Mouse (Mus musculus) myocyte (in vitro differentiated cells): ENCODE measurements around the gene Entpd1. TPM values are rescaled to one million over a fixed set of nuclear protein-coding genes. Genes with fewer than 3 reads are reported as not detected.

Source experiments
- H3K27me3 ChIP-seq: one replicate; pipeline ENCODE4 v1.6.1; 2011; ENCODE audit not compliant: control insufficient read depth, insufficient read depth, insufficient read length
- H3K36me3 ChIP-seq: one replicate; pipeline ENCODE4 v1.6.1; 2011; ENCODE audit not compliant: control insufficient read depth, insufficient read depth
- H3K4me2 ChIP-seq: one replicate; pipeline ENCODE4 v1.6.1; 2011; ENCODE audit warnings: low read depth, control low read depth
- H3K4me3 ChIP-seq: one replicate; pipeline ENCODE4 v1.5.1; 2011; ENCODE audit warnings: mild to moderate bottlenecking, control low read depth, moderate library complexity
- H3K79me2 ChIP-seq: one replicate; pipeline ENCODE4 v1.6.1; 2011; ENCODE audit not compliant: control insufficient read depth, insufficient read depth
- H3ac ChIP-seq: one replicate; pipeline ENCODE4 v1.6.1; 2011; ENCODE audit not compliant: control insufficient read depth, insufficient read length
- CEBPB ChIP-seq: IDR thresholded peaks from 2 replicates; pipeline ENCODE4 v1.6.1; 2011; ENCODE audit warnings: mild to moderate bottlenecking, moderate library complexity; ENCODE audit not compliant: poor library complexity, insufficient read depth, severe bottlenecking
- E2F4 ChIP-seq: IDR thresholded peaks from one replicate; pipeline ENCODE4 v1.6.1; 2011; ENCODE audit warnings: mild to moderate bottlenecking, control low read depth, moderate library complexity; ENCODE audit not compliant: insufficient read depth
- MAX ChIP-seq: IDR thresholded peaks from one replicate; pipeline ENCODE4 v1.6.1; 2011; ENCODE audit warnings: low read depth, mild to moderate bottlenecking, control low read depth
- MYOD1 ChIP-seq, 3 experiments: IDR thresholded peaks; one replicate each; pipeline ENCODE4 v1.6.1; 2011; ENCODE audit warnings: control low read depth in 2 of 3, low read depth in 2 of 3, mild to moderate bottlenecking in 2 of 3, moderate library complexity in 1 of 3; ENCODE audit not compliant: insufficient read length in 2 of 3, control insufficient read depth in 1 of 3
- MYOG ChIP-seq, 3 experiments: IDR thresholded peaks; one replicate each; pipeline ENCODE4 v1.6.1; 2011; ENCODE audit warnings: control low read depth in 2 of 3, low read depth in 2 of 3, mild to moderate bottlenecking in 2 of 3; ENCODE audit not compliant: insufficient read length in 2 of 3, control insufficient read depth in 1 of 3, insufficient read depth in 1 of 3
- POLR2A ChIP-seq: IDR thresholded peaks from one replicate; pipeline ENCODE4 v1.6.1; 2011; ENCODE audit warnings: low read depth, mild to moderate bottlenecking, control low read depth, moderate library complexity; ENCODE audit not compliant: insufficient read length
- POLR2AphosphoS2 ChIP-seq: IDR thresholded peaks from one replicate; pipeline ENCODE4 v1.6.1; 2011; ENCODE audit warnings: low read depth, control low read depth; ENCODE audit not compliant: insufficient read length
- REST ChIP-seq: IDR thresholded peaks from one replicate; pipeline ENCODE4 v1.6.1; 2011; ENCODE audit warnings: mild to moderate bottlenecking, control low read depth, moderate library complexity; ENCODE audit not compliant: insufficient read depth, insufficient read length
- SRF ChIP-seq: IDR thresholded peaks from one replicate; pipeline ENCODE4 v1.6.1; 2011; ENCODE audit warnings: low read depth; ENCODE audit not compliant: control insufficient read depth, insufficient read length
- TCF12 ChIP-seq: IDR thresholded peaks from one replicate; pipeline ENCODE4 v1.6.1; 2011; ENCODE audit warnings: mild to moderate bottlenecking, control low read depth; ENCODE audit not compliant: poor library complexity, insufficient read depth, severe bottlenecking
- TCF3 ChIP-seq: IDR thresholded peaks from one replicate; pipeline ENCODE4 v1.6.1; 2011; ENCODE audit warnings: low read depth, control low read depth; ENCODE audit not compliant: insufficient read length
- USF1 ChIP-seq: IDR thresholded peaks from one replicate; pipeline ENCODE4 v1.6.1; 2011; ENCODE audit warnings: low read depth, mild to moderate bottlenecking, control low read depth, moderate library complexity
- polyA plus RNA-seq: library from polyadenylated mRNA; unstranded; fragments of >200 nt; fragmentation: generic; extraction: Trizol; gene quantifications from one replicate; pipeline ENCODE4 v1.2.1, GENCODE M21; 2012; ENCODE audit warnings: missing spikeins

Gene Entpd1
- polyA plus RNA-seq, 1 experiment = 0.07 TPM

DNA sequence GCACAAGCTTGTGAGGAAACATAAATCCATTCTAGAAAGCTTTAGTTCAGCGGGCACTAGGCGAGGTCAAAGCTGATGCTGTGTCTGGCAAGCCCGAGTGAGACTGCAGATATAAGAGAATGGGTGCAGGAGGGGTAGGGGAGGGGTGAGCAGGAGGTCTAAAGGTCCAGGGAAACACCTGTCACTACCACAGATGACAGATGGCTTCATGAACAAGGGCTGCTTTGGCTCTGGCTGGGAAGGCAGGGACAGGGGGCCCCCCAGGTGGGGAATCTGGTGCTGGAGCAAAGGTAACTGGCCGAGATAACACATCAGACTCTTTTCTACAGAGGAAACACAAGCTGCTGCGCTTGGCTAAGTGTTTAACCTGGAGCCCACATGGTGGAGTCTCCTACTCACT lies 36.7 kb upstream of the Entpd1 start:
- no peak overlapping the region for H3K4me3 ChIP-seq
- TF ChIP-seq MYOD1 (IDR thresholded peaks at IDR 0.05; ENCODE audit: control insufficient read depth in 1 of 3, insufficient read length in 2 of 3, low read depth in 2 of 3) = no peak
- no peak for TF ChIP-seq MAX
- no peak for TF ChIP-seq TCF12
- TF ChIP-seq CEBPB = no peak
- no peak for TF ChIP-seq USF1
- no peak for TF ChIP-seq TCF3
- TF ChIP-seq MYOG (IDR thresholded peaks at IDR 0.05; ENCODE audit: control insufficient read depth in 1 of 3, insufficient read depth in 1 of 3, insufficient read length in 2 of 3, low read depth in 2 of 3) = no peak
- TF ChIP-seq POLR2A = no peak
- TF ChIP-seq POLR2AphosphoS2 = no peak
- no peak for TF ChIP-seq SRF
- TF ChIP-seq REST = no peak
- no peak for TF ChIP-seq E2F4
- no peak overlapping the region for H3ac ChIP-seq
- H3K79me2 ChIP-seq = peaks cover 5% of the 10 kb centered on the region
- H3K36me3 ChIP-seq = peaks cover 89% of the 10 kb centered on the region
- no peak overlapping the region for H3K4me2 ChIP-seq
- no peaks in the 10 kb centered on the region for H3K27me3 ChIP-seq

DNA sequence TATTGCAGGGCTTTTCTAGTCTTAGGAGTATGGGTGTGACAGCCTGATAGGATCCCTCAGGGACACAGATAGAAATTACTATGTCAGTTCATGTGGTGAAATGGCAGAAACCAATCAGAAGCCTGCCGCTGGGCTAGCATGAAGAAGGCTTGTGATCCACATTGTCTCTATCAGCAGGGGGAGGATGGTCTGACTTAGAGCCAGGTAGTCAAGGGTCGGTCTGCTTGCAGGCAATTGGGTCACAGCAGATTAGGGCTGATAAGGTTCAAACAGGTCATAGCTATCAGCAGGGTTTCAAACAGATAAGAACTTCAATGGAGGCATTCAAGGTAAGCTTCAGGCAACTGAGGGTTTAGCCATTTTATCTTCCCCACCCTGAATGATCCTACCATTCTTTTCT lies 31.3 kb upstream of the Entpd1 start:
- no peak overlapping the region for H3K4me3 ChIP-seq
- H3K79me2 ChIP-seq = peaks cover 36% of the 10 kb centered on the region
- peaks cover 71% of the 10 kb centered on the region for H3K36me3 ChIP-seq
- no peak for TF ChIP-seq TCF3
- no peak for TF ChIP-seq MYOD1 (IDR thresholded peaks at IDR 0.05; ENCODE audit: control insufficient read depth in 1 of 3, insufficient read length in 2 of 3, low read depth in 2 of 3)
- TF ChIP-seq SRF = no peak
- no peak for TF ChIP-seq E2F4
- no peak for TF ChIP-seq MYOG (IDR thresholded peaks at IDR 0.05; ENCODE audit: control insufficient read depth in 1 of 3, insufficient read depth in 1 of 3, insufficient read length in 2 of 3, low read depth in 2 of 3)
- TF ChIP-seq POLR2A = no peak
- no peak for TF ChIP-seq USF1
- TF ChIP-seq REST = no peak
- no peak for TF ChIP-seq CEBPB
- no peak for TF ChIP-seq POLR2AphosphoS2
- TF ChIP-seq MAX = no peak
- no peak for TF ChIP-seq TCF12
- no peak overlapping the region for H3ac ChIP-seq
- H3K27me3 ChIP-seq = no peaks in the 10 kb centered on the region
- no peak overlapping the region for H3K4me2 ChIP-seq

- Histone ChIP-seq H3ac (no peak overlapping the region), H3K79me2 (peaks cover 44% of the 10 kb centered on the region), H3K4me2 (no peak overlapping the region), H3K36me3 (peaks cover 69% of the 10 kb centered on the region), H3K27me3 (no peaks in the 10 kb centered on the region), H3K4me3 (no peak overlapping the region)
- TF ChIP-seq E2F4 (no peak), MYOD1 (IDR thresholded peaks at IDR 0.05; ENCODE audit: control insufficient read depth in 1 of 3, insufficient read length in 2 of 3, low read depth in 2 of 3) (no peak), MAX (no peak), TCF12 (no peak), POLR2AphosphoS2 (no peak), CEBPB (no peak), SRF (no peak), TCF3 (no peak), MYOG (IDR thresholded peaks at IDR 0.05; ENCODE audit: control insufficient read depth in 1 of 3, insufficient read depth in 1 of 3, insufficient read length in 2 of 3, low read depth in 2 of 3) (no peak), USF1 (no peak), REST (no peak), POLR2A (no peak)
Measured at GRCm38 (mm10) chr19:40581662-40582061, 30.5 kb upstream of the Entpd1 start.

DNA sequence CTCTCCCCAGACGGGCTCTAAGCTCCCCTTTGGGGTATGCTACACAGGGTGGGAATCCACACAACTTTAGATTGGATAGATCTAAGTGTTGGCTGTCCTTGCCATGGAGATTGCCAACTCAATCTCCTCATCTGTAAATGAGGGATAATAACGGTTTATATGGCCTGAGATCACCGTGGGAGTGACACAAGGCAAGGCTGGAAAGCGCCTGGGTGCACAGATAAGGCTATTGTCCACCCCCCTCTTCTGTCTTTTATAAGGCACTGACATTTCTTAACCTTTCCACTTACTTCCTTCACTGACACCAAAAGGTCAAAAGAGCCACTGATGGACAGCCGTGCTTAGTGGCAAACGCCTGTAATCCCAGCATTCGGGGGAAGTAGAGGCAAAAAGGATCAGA lies 25.3 kb upstream of the Entpd1 start:
- Histone ChIP-seq H3K27me3 (no peaks in the 10 kb centered on the region), H3K4me3 (peak overlapping the region; percentile 86), H3ac (no peak overlapping the region), H3K36me3 (peaks cover 29% of the 10 kb centered on the region), H3K4me2 (peak overlapping the region; percentile 89), H3K79me2 (peaks cover 41% of the 10 kb centered on the region)
- TF ChIP-seq POLR2A (no peak), TCF12 (no peak), TCF3 (no peak), CEBPB (no peak), POLR2AphosphoS2 (no peak), E2F4 (no peak), MYOG (IDR thresholded peaks at IDR 0.05; ENCODE audit: control insufficient read depth in 1 of 3, insufficient read depth in 1 of 3, insufficient read length in 2 of 3, low read depth in 2 of 3) (no peak), SRF (no peak), MYOD1 (IDR thresholded peaks at IDR 0.05; ENCODE audit: control insufficient read depth in 1 of 3, insufficient read length in 2 of 3, low read depth in 2 of 3) (no peak)

GRCm38 (mm10) chr19:40587491-40588292 lies 24.5 kb upstream of the Entpd1 start:
- peaks cover 36% of the 10 kb centered on the region for H3K79me2 ChIP-seq
- peak overlapping the region; percentile 86 for H3K4me3 ChIP-seq
- TF ChIP-seq E2F4 = no peak
- no peak for TF ChIP-seq MYOD1 (IDR thresholded peaks at IDR 0.05; ENCODE audit: control insufficient read depth in 1 of 3, insufficient read length in 2 of 3, low read depth in 2 of 3)
- TF ChIP-seq MYOG (IDR thresholded peaks at IDR 0.05; ENCODE audit: control insufficient read depth in 1 of 3, insufficient read depth in 1 of 3, insufficient read length in 2 of 3, low read depth in 2 of 3) = no peak
- no peak for TF ChIP-seq TCF3
- TF ChIP-seq USF1 = no peak
- no peak for TF ChIP-seq TCF12
- no peak for TF ChIP-seq MAX
- TF ChIP-seq REST = no peak
- no peak for TF ChIP-seq CEBPB
- no peak for TF ChIP-seq POLR2AphosphoS2
- TF ChIP-seq SRF = no peak
- no peak for TF ChIP-seq POLR2A
- H3K27me3 ChIP-seq = no peaks in the 10 kb centered on the region
- peaks cover 21% of the 10 kb centered on the region for H3K36me3 ChIP-seq
- peak overlapping the region; percentile 15 for H3ac ChIP-seq
- peak overlapping the region; percentile 89 for H3K4me2 ChIP-seq
